ENCODE assay signal across 8 mouse cellular contexts in genomic region chr10:60304854-60305628, GRCm38 (mm10). TPM values are rescaled to one million over a fixed set of nuclear protein-coding genes. Genes with fewer than 3 reads are reported as not detected.
DNase-seq lines count a peak whose midpoint lies in the region; ATAC-seq lines count a peak whose summit lies in the region.

No protein-coding gene starts in this region.

- H3K4me3 ChIP-seq in forebrain, embryonic 16.5 days (replicated peaks; ENCODE audit: low read length): no peak overlapping the region

- H3K4me2 ChIP-seq in forebrain, embryonic 16.5 days (ENCODE audit: low read length): no peak overlapping the region

- H3K4me1 ChIP-seq in forebrain, embryonic 16.5 days (replicated peaks; ENCODE audit: control insufficient read depth, insufficient read depth, low read length): no peaks in the 10 kb centered on the region

- no peak overlapping the region for H3K27ac ChIP-seq in forebrain, embryonic 16.5 days (ENCODE audit: low read length)

- H3K9me3 ChIP-seq in forebrain, embryonic 16.5 days (ENCODE audit: control insufficient read depth, low read length): no peaks in the 10 kb centered on the region

- peak; percentile 88 for ATAC-seq in forebrain, embryonic 16.5 days

- peaks cover under 1% of the 10 kb centered on the region; the same call in 1 of the 2 replicates for H3K36me3 ChIP-seq in forebrain, embryonic 16.5 days (ENCODE audit: control insufficient read depth, insufficient read depth)

- H3K9ac ChIP-seq in forebrain, embryonic 16.5 days (replicated peaks; ENCODE audit: low read depth, low read length): no peak overlapping the region

- WGBS in forebrain, embryonic 16.5 days: 68% methylated on average over 15 of the region's 15 CpGs

- peak; percentile 94 for DNase-seq in NIH3T3 (ENCODE audit: low read depth)
- peak; percentile 62 for DNase-seq in cerebellum, adult 11-12 months
- peak; percentile 83 for DNase-seq in heart, postnatal 4 days
- DNase-seq in layer of hippocampus, adult 9-11 months: peak; percentile 66
- DNase-seq in lung, postnatal 36 days: peak; percentile 88
- DNase-seq in retina, postnatal 1 day: peak; percentile 93
- DNase-seq in yolk sac, embryonic 10.5 days (ENCODE audit: low spot score): peak; percentile 62

- H3K27me3 ChIP-seq in forebrain, embryonic 16.5 days (replicated peaks; ENCODE audit: control insufficient read depth, insufficient read depth, low read length): no peaks in the 10 kb centered on the region

RNA-seq across cellular contexts. Expression of gene Psap, which starts 27.6 kb away (rescaled TPM):
- 165 and 223 TPM in 2 replicates for polyA plus RNA-seq in forebrain, embryonic 16.5 days (2015; fragmentation: Nextera tagmentation; extraction: Ambion mirVana)
- 100 to 1,000 TPM; 554 to 566 TPM for total RNA-seq in heart, postnatal 4 days (2021)

RNA-seq across cellular contexts. Expression of gene Vsir, which starts 41.6 kb away (rescaled TPM):
- 1.9 and 2.8 TPM in 2 replicates for polyA plus RNA-seq in forebrain, embryonic 16.5 days (2015; fragmentation: Nextera tagmentation; extraction: Ambion mirVana)
- total RNA-seq in heart, postnatal 4 days (2021): 10 to 100 TPM; 11.1 to 15.0 TPM
